Mouse (Mus musculus): ENCODE measurements around the gene Pabpc1l.

Pabpc1l gene

GRCm38 (mm10) chr2:164025150-164025549 is at the start of gene Pabpc1l:
Pabpc1l (plus strand) TSS chr2:164025450.
- in situ Hi-C loops (cut with MseI, MboI) = no loop called here

DNA sequence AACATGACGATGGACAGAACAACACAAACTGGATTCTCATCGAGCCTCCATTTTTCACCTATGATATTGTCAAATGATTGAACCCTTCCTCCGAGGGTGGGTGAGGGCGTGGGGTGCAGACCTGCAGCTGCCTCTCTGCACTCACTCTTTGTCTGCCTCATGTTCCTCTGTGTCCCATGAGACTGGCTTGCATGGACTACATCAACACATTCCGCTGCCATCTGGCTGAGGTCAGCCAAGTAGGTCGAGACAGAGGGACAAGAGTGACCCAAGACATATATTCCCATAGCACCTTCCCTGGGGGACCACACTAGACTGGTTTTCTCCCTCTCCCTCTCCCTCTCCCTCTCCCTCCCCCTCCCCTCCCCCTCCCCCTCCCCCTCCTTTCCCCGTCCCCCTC is 48.8 kb upstream of the Pabpc1l start:
- in situ Hi-C loops (cut with MseI, MboI) = no loop called here

- in situ Hi-C loops (cut with MseI, MboI) = no loop called here
Measured at GRCm38 (mm10) chr2:163987233-163987632, 38.0 kb upstream of the Pabpc1l start.

DNA sequence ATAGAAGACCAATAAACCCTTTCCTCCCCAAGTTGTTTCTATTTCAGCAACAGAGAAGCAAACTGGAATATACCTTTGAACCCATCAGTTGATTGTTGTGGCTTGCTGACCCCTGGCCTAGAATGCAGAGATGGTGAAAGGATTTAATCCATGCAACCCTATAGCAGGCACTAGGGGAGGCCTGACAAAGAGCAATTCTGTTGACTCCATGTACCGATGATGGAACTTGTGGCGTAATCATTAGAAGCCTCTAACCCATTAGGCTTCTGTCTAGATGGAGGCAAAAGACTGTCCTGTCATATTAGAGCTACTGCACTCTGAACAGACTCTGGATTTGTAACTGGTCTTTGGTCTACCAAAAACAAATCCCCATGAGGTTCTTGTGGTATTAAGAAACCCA is 32.4 kb upstream of the Pabpc1l start:
- in situ Hi-C loops (cut with MseI, MboI) = no loop called here

DNA sequence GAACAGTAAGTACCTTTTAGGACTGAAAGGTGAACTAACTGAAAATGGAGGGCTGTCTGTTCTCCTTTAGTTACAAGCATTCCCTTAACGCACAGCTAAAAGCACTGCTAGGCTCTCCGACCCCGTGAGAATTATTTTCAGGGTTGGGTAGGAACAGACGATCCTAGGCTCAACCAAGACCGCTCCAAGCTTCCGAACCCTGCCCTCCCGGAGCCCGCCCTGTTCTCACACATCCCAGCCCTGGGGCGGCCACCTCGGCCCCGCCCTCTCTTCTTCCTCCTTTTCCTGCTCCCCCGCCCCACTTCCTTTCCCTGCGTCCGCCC is 30.6 kb upstream of the Pabpc1l start, which contains the start of gene Ywhab:
Ywhab (plus strand) TSS at position 307 of the 323 bp plus-strand sequence.
- in situ Hi-C loops (cut with MseI, MboI) = no loop called here

- in situ Hi-C loops (cut with MseI, MboI) = no loop called here
Measured at GRCm38 (mm10) chr2:163994977-163995862, 30.0 kb upstream of the Pabpc1l start.

- in situ Hi-C loops (cut with MseI, MboI) = no loop called here
Measured at GRCm38 (mm10) chr2:163996275-163996674, 29.0 kb upstream of the Pabpc1l start.

- in situ Hi-C loops (cut with MseI, MboI) = no loop called here
Measured at GRCm38 (mm10) chr2:163996899-163997298, 28.4 kb upstream of the Pabpc1l start.

DNA sequence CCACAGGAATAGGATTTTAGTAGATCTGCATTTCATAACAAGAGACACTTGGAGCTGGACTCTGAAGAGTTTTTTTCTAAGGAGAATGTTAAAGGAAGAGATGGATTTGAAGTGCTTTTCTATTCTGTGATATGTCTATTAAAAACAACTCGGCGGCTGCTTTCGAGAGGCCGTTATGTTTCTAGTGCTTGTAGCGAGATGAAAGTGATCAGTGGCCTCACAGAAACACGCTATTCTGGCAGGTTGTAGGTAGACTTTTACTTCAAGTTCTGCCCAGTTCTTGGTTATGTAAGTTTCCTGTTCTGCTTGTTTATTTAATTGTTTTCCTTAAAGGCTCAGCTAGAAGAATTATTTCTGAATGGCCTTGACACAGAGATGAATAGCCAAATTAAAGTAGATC is 26.3 kb upstream of the Pabpc1l start:
- in situ Hi-C loops (cut with MseI, MboI) = no loop called here

- in situ Hi-C loops (cut with MseI, MboI) = no loop called here
Measured at GRCm38 (mm10) chr2:164002637-164003036, 22.6 kb upstream of the Pabpc1l start.

DNA sequence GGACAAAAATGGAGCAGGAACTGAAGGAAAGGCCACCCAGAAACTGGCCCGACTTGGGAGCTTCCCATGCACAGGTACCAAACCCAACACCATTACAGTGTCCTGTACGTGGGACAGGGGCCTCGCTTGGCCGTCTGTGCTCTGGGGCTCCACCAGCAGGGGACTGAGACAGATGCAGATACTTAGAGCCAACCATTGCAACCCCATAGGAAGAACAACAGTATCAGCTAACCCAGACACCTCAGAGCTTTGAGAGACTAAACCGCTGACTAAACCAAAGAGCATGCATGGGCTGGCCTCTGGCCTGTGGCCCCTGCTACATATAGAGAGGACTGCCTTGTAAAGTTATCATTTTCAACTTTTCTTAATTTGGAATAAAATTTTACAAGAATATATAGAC is 20.7 kb upstream of the Pabpc1l start:
- in situ Hi-C loops (cut with MseI, MboI) = no loop called here

GRCm38 (mm10) chr2:164006932-164007331 is 18.3 kb upstream of the Pabpc1l start:
- in situ Hi-C loops (cut with MseI, MboI) = no loop called here

DNA sequence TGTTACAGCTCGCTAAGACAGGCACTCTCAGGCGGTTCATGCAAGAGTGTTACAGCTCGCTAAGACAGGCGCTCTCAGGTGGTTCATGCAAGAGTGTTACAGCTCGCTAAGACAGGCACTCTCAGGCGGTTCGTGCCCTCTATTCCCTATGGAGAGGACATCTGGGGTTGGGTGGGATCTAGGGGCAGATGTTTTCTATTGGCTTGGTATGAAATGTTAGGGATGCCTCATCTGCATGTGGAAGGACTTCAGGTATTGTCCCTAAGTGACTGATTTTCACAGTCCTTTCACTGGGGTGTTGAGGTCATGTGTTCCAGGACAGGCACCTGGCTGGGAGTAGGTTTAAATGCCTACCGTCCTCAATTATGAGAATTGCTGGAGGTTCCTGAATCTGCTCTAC is 17.7 kb upstream of the Pabpc1l start:
- in situ Hi-C loops (cut with MseI, MboI) = no loop called here

GRCm38 (mm10) chr2:164007987-164008545 is 17.2 kb upstream of the Pabpc1l start:
- in situ Hi-C loops (cut with MseI, MboI) = no loop called here

GRCm38 (mm10) chr2:164009227-164009626 is 16.0 kb upstream of the Pabpc1l start:
- in situ Hi-C loops (cut with MseI, MboI) = no loop called here

- in situ Hi-C loops (cut with MseI, MboI) = no loop called here
Measured at GRCm38 (mm10) chr2:164010496-164010895, 14.8 kb upstream of the Pabpc1l start.

DNA sequence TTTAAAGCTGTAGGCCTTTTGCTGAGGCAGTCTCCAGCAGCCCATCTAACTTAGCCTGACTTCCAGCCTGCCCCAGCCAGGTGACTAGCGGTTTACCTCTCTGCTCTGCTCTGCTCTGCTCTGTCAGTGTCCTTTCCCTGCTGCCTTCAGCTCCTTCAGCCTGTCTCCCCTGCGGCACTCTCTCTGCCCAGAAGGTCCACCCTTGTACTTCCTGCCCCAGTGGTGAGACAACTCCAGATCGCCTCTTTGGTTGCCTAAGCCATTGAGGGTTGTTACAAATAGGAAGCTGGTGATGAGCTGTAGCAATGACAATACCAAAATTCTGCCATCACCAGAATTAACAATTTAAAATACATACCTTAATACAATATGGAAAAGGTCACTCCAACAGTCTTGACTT is 14.3 kb upstream of the Pabpc1l start:
- in situ Hi-C loops (cut with MseI, MboI) = no loop called here

GRCm38 (mm10) chr2:164015304-164015703 is 9.9 kb upstream of the Pabpc1l start:
- in situ Hi-C loops (cut with MseI, MboI) = no loop called here

- in situ Hi-C loops (cut with MseI, MboI) = no loop called here
Measured at GRCm38 (mm10) chr2:164018910-164019309, 6.3 kb upstream of the Pabpc1l start.

- in situ Hi-C loops (cut with MseI, MboI) = no loop called here
Measured at GRCm38 (mm10) chr2:164019943-164020342, 5.3 kb upstream of the Pabpc1l start.

DNA sequence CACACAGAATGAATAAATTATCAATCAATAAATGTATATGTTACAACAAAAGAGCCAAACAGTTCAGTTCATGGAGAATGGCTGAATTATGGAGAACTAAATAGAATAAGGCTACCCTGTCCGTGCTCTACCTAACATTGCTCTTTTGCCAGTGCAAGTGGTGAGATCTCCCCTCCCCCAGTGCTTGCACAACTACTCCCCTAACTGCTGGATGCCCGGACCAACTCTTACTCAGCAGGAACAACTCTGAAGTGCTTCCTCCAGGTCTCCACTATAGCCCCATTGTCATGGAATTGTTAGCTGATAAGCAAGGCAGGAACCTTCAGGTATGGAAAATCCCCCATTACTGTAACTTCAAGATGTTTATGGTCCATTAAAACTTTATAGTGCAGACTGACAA is 3.1 kb upstream of the Pabpc1l start:
- in situ Hi-C loops (cut with MseI, MboI) = no loop called here

DNA sequence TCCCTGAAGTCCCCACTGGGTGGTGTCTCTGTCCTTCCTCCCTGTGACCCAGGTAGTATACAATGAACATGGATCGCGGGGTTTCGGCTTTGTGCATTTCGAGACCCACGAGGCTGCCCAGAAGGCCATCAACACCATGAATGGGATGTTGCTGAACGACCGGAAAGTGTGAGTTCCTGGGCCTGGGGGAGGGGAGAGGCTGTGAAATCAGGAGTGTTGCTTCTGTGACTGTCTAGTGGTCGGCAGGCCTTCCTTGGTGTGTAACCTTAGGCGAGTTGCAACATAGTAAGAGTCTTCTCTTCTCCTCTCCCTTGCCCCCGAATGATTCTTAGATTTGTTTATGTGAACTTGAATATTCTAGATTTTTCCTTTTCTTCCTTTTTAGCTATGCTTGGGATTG is 5.9 kb downstream of the Pabpc1l start:
- in situ Hi-C loops (cut with MseI, MboI) = no loop called here

- in situ Hi-C loops (cut with MseI, MboI) = no loop called here
Measured at GRCm38 (mm10) chr2:164032973-164033372, 7.7 kb downstream of the Pabpc1l start.

Measured in mouse trophoblast stem cell (cell line).